Mouse (Mus musculus) thymus, adult 2 months (tissue): ENCODE results near the gene Oscp1. TPM values are rescaled to one million over a fixed set of nuclear protein-coding genes. Genes with fewer than 3 reads are reported as not detected.
A peak's percentile ranks its signal among the peaks of the same experiment; 100 is the strongest.

Source experiments
- DNase-seq: peaks from one replicate; pipeline ENCODE4 v3.0.0; 2021
- H3K27ac ChIP-seq: fragments of 200-500 bp; 2 replicates; pipeline ENCODE4 v1.5.1; 2012; ENCODE audit warnings: low read length, control low read depth; ENCODE audit not compliant: control insufficient read depth, insufficient read depth
- H3K27me3 ChIP-seq: fragments of 200-500 bp; 2 replicates; pipeline ENCODE4 v1.6.1; 2012; ENCODE audit warnings: mild to moderate bottlenecking, low read length, moderate library complexity, mixed read lengths; ENCODE audit not compliant: control insufficient read depth, insufficient read depth
- H3K36me3 ChIP-seq: fragments of 200-500 bp; 2 replicates; pipeline ENCODE4 v1.6.1; 2012; ENCODE audit warnings: mild to moderate bottlenecking, low read length, moderate library complexity; ENCODE audit not compliant: control insufficient read depth, insufficient read depth
- H3K4me1 ChIP-seq: fragments of 200-500 bp; replicated peaks from 2 replicates; pipeline ENCODE4 v1.6.1; 2012; ENCODE audit warnings: low read length; ENCODE audit not compliant: control insufficient read depth, insufficient read depth
- H3K4me3 ChIP-seq: fragments of 200-500 bp; 2 replicates; pipeline ENCODE4 v1.5.1; 2012; ENCODE audit warnings: mild to moderate bottlenecking, low read length, control low read depth, moderate library complexity; ENCODE audit not compliant: control insufficient read depth, insufficient read depth
- CTCF ChIP-seq: fragments of 200-500 bp; IDR thresholded peaks from 2 replicates; pipeline ENCODE4 v1.5.1; 2012; ENCODE audit warnings: mild to moderate bottlenecking, control low read depth, low read length, moderate library complexity, borderline replicate concordance; ENCODE audit not compliant: control insufficient read depth, poor library complexity, insufficient read depth; ENCODE audit errors: extremely low read depth
- POLR2A ChIP-seq: fragments of 200-500 bp; IDR thresholded peaks from 2 replicates; pipeline ENCODE4 v1.6.1; 2012; ENCODE audit warnings: mild to moderate bottlenecking, low read length, control low read depth, moderate library complexity; ENCODE audit not compliant: control insufficient read depth, poor library complexity, insufficient read depth; ENCODE audit errors: extremely low read depth
- WGBS: fragments of 180-500 bp; shearing (Covaris S2); methylation state at CpG from one replicate; pipeline ENCODE4 v1.1.7; 2018; 5-methylcytosine and 5-hydroxymethylcytosine counted together
- polyA plus RNA-seq: library from polyadenylated mRNA; depleted of rRNA; stranded (reverse); fragments of >200 nt; gene quantifications from 2 replicates; pipeline ENCODE4 v1.2.3, GENCODE M21; 2012; rRNA removed

The Oscp1 gene
- polyA plus RNA-seq: 0.99 and 1.1 TPM in 2 replicates

GRCm38 (mm10) chr4:126058134-126058996 lies at the start of gene Oscp1:
Oscp1 (plus strand) TSS chr4:126058565.
- no peak within 1 kb of the TSS for H3K27ac ChIP-seq
- 3% methylated on average over 57 of the region's 57 CpGs for WGBS
- H3K4me1 ChIP-seq: peaks cover 15% of the 10 kb centered on the region
- peak; percentile 90 for DNase-seq
- H3K36me3 ChIP-seq: peaks cover 13% of the 10 kb centered on the region; the same call in 1 of the 2 replicates
- H3K27me3 ChIP-seq: no peaks in the 10 kb centered on the region
- TF ChIP-seq POLR2A: no peak
- TF ChIP-seq CTCF: no peak; the same call in 1 of the 2 replicates
- peak within 1 kb of the TSS; percentile 69 for H3K4me3 ChIP-seq

- no peak overlapping the region for H3K4me3 ChIP-seq
- H3K36me3 ChIP-seq: no peaks in the 10 kb centered on the region
- H3K27ac ChIP-seq: no peak overlapping the region
- no peak for DNase-seq
- 89% methylated on average over 7 of the region's 7 CpGs for WGBS
- no peaks in the 10 kb centered on the region for H3K27me3 ChIP-seq
- no peak for TF ChIP-seq POLR2A
- no peak for TF ChIP-seq CTCF
- no peaks in the 10 kb centered on the region for H3K4me1 ChIP-seq
Observed at GRCm38 (mm10) chr4:126017676-126018332, 40.6 kb upstream of the Oscp1 start.

GRCm38 (mm10) chr4:126018966-126019538 lies 39.3 kb upstream of the Oscp1 start:
- H3K4me3 ChIP-seq: no peak overlapping the region
- no peak for DNase-seq
- no peaks in the 10 kb centered on the region for H3K27me3 ChIP-seq
- WGBS: 83% methylated on average over 11 of the region's 11 CpGs
- TF ChIP-seq CTCF (no peak), POLR2A (no peak)
- no peaks in the 10 kb centered on the region for H3K36me3 ChIP-seq
- no peaks in the 10 kb centered on the region for H3K4me1 ChIP-seq
- H3K27ac ChIP-seq: no peak overlapping the region

GRCm38 (mm10) chr4:126024303-126024900 lies 34.0 kb upstream of the Oscp1 start, which contains the start of gene Csf3r:
Csf3r (plus strand) TSS chr4:126024550.
- Histone ChIP-seq H3K36me3 (no peaks in the 10 kb centered on the region), H3K4me3 (no peak within 1 kb of the TSS), H3K27ac (no peak within 1 kb of the TSS), H3K27me3 (no peaks in the 10 kb centered on the region), H3K4me1 (no peaks in the 10 kb centered on the region)
- TF ChIP-seq CTCF (no peak), POLR2A (no peak)
- no peak for DNase-seq
- WGBS: 15% methylated on average over 16 of the region's 16 CpGs

GRCm38 (mm10) chr4:126025801-126026200 lies 32.6 kb upstream of the Oscp1 start:
- no peaks in the 10 kb centered on the region for H3K27me3 ChIP-seq
- H3K27ac ChIP-seq: no peak overlapping the region
- TF ChIP-seq CTCF (no peak), POLR2A (no peak)
- no peaks in the 10 kb centered on the region for H3K36me3 ChIP-seq
- H3K4me1 ChIP-seq: no peaks in the 10 kb centered on the region
- 79% methylated on average over 5 of the region's 5 CpGs for WGBS
- DNase-seq: no peak
- no peak overlapping the region for H3K4me3 ChIP-seq

GRCm38 (mm10) chr4:126027980-126028379 lies 30.4 kb upstream of the Oscp1 start:
- DNase-seq: no peak
- no peak for TF ChIP-seq CTCF
- TF ChIP-seq POLR2A: no peak
- H3K4me1 ChIP-seq: no peaks in the 10 kb centered on the region
- H3K36me3 ChIP-seq: no peaks in the 10 kb centered on the region
- no peak overlapping the region for H3K27ac ChIP-seq
- WGBS: 90% methylated on average over 3 of the region's 3 CpGs
- no peaks in the 10 kb centered on the region for H3K27me3 ChIP-seq
- no peak overlapping the region for H3K4me3 ChIP-seq
